Comparison of ENCODE assay signal across 29 mouse cellular contexts in genomic region chr6:119310176-119310575, GRCm38 (mm10). TPM values are rescaled to one million over a fixed set of nuclear protein-coding genes. Genes with fewer than 3 reads are reported as not detected.
DNase-seq lines count a peak whose midpoint lies in the region; ATAC-seq and TF ChIP-seq lines count a peak whose summit lies in the region.
"Had no signal": no experiment of that assay in that cellular context is flagged by ENCODE, and none has a peak within 500 bp of the region (broad histone marks: within the 10 kb centered on the region; RNA-seq: fewer than 3 reads in every experiment).

No protein-coding gene starts in this region.

- ATAC-seq in midbrain, embryonic 16.5 days: no peak
- ATAC-seq: CD4-positive, CD25-positive, alpha-beta regulatory T cell, adult 4 months; forebrain, postnatal 0 days; midbrain, embryonic 15.5 days; Patski had no signal

- no peak for TF ChIP-seq POLR2A in olfactory bulb, adult 2 months (IDR thresholded peaks at IDR 0.05; ENCODE audit: insufficient read depth, low read depth, low read length)

- peaks cover 60% of the 10 kb centered on the region for H3K4me1 ChIP-seq in olfactory bulb, adult 2 months (ENCODE audit: control insufficient read depth, insufficient read depth, low read length)
- H3K4me1 ChIP-seq in midbrain, embryonic 16.5 days (ENCODE audit: control insufficient read depth, insufficient read depth, low read length): peaks cover 16% of the 10 kb centered on the region
- H3K4me1 ChIP-seq: megakaryocyte, embryonic 14.5 days had no signal

- no peaks in the 10 kb centered on the region for H3K36me3 ChIP-seq in midbrain, embryonic 16.5 days (ENCODE audit: control insufficient read depth, insufficient read depth, low read length)
- H3K36me3 ChIP-seq: embryonic facial prominence, embryonic 13.5 days; heart, embryonic 13.5 days; midbrain, embryonic 15.5 days; neural tube, embryonic 15.5 days had no signal

- H3K4me3 ChIP-seq in olfactory bulb, adult 2 months (ENCODE audit: insufficient read depth, low read depth, low read length): no peak overlapping the region
- no peak overlapping the region for H3K4me3 ChIP-seq in midbrain, embryonic 16.5 days (ENCODE audit: low read depth, low read length)
- H3K4me3 ChIP-seq: embryonic facial prominence, embryonic 13.5 days; heart, embryonic 13.5 days; megakaryocyte, embryonic 14.5 days; midbrain, embryonic 15.5 days; neural tube, embryonic 15.5 days had no signal

- H3K9me3 ChIP-seq in midbrain, embryonic 16.5 days (replicated peaks; ENCODE audit: control insufficient read depth, low read length, poor library complexity, severe bottlenecking): no peaks in the 10 kb centered on the region
- H3K9me3 ChIP-seq: embryonic facial prominence, embryonic 13.5 days; heart, embryonic 13.5 days; megakaryocyte, embryonic 14.5 days; midbrain, embryonic 15.5 days; neural tube, embryonic 15.5 days had no signal

- 39% methylated on average over 9 of the region's 9 CpGs for WGBS in olfactory bulb, adult 2 months
- WGBS in midbrain, embryonic 16.5 days: 66% methylated on average over 9 of the region's 9 CpGs

- no peaks in the 10 kb centered on the region for H3K27me3 ChIP-seq in midbrain, embryonic 16.5 days (ENCODE audit: control insufficient read depth, insufficient read depth, low read depth, low read length)
- H3K27me3 ChIP-seq: midbrain, embryonic 15.5 days; neural tube, embryonic 15.5 days; Patski had no signal

- intact Hi-C loops in heart, postnatal 10 days (cut with DNase I): no loop called here

- H3K9ac ChIP-seq in midbrain, embryonic 16.5 days (ENCODE audit: low read depth, low read length): no peak overlapping the region
- H3K9ac ChIP-seq: embryonic facial prominence, embryonic 13.5 days; forebrain, postnatal 0 days; heart, embryonic 13.5 days; hindbrain, embryonic 14.5 days; midbrain, embryonic 15.5 days; neural tube, embryonic 15.5 days had no signal

- no peak for TF ChIP-seq CTCF in olfactory bulb, adult 2 months (IDR thresholded peaks at IDR 0.05; ENCODE audit: insufficient read depth, low read depth, low read length)

- peak overlapping the region; percentile 61 for H3K27ac ChIP-seq in olfactory bulb, adult 2 months (ENCODE audit: insufficient read depth, low read depth, low read length)
- no peak overlapping the region for H3K27ac ChIP-seq in midbrain, embryonic 16.5 days (ENCODE audit: low read length)
- H3K27ac ChIP-seq: embryonic facial prominence, embryonic 13.5 days; heart, embryonic 13.5 days; hindbrain, embryonic 14.5 days; midbrain, embryonic 15.5 days; neural tube, embryonic 15.5 days had no signal

- no peak overlapping the region for H3K4me2 ChIP-seq in midbrain, embryonic 16.5 days (ENCODE audit: low read length)
- H3K4me2 ChIP-seq: embryonic facial prominence, embryonic 13.5 days; heart, embryonic 13.5 days; hindbrain, embryonic 14.5 days; midbrain, embryonic 15.5 days; neural tube, embryonic 15.5 days had no signal

- DNase-seq in cerebellum, adult 9-11 months: peak; percentile 11
- no peak for DNase-seq in cerebellum, adult 8-10 months
- DNase-seq in brain, adult 2 months (ENCODE audit: low read depth, low spot score): peak; percentile 91
- DNase-seq in left cerebral cortex, adult 18-20 months (ENCODE audit: low spot score in 2 of 2): peak; percentile 77 to 85
- no peak for DNase-seq in urinary bladder, adult 18-20 months (ENCODE audit: low spot score in 2 of 2)
- no peak for DNase-seq in heart, postnatal 10 days
- DNase-seq: adrenal gland, postnatal 14 days; cerebellum, adult 9-10 months; forebrain, postnatal 0 days; gastrocnemius, postnatal 10 days; heart, adult 11 months; heart, postnatal 36 days; kidney, adult 8-10 months; kidney, postnatal 36 days; liver; lung, postnatal 10 days; thymus, adult 18-20 months; thymus, postnatal 4 days had no signal

RNA-seq across cellular contexts. Expression of gene Lrtm2, which starts 20.4 kb away (rescaled TPM):
- total RNA-seq in left cerebral cortex, adult 18-20 months (2021): 10 to 100 TPM; 68.4 to 71.3 TPM
- not detected in 2 replicates for polyA plus RNA-seq in olfactory bulb, adult 2 months (2012; ENCODE audit: insufficient read depth, insufficient read length, low replicate concordance, missing spikeins)
- 13.0 and 16.9 TPM in 2 replicates for polyA plus RNA-seq in midbrain, embryonic 16.5 days (2015; fragmentation: Nextera tagmentation; extraction: Ambion mirVana)
- not detected for total RNA-seq in heart, postnatal 10 days (2021)
- total RNA-seq: adrenal gland, postnatal 14 days had no signal
- polyA plus RNA-seq: embryonic facial prominence, embryonic 13.5 days; liver, embryonic 16.5 days had no signal

Comparison
In these comparisons a context has a peak if more than half of its experiments do, and no peak if none do; other contexts are left out.
1. DNase-seq: peak in cerebellum, adult 9-11 months (single experiment), brain, adult 2 months (single experiment) and left cerebral cortex, adult 18-20 months (2 of 2); none in cerebellum, adult 8-10 months (single experiment), urinary bladder, adult 18-20 months (0 of 2) and heart, postnatal 10 days (0 of 2).
2. RNA of gene Lrtm2, which starts 20.4 kb away (total RNA-seq): 68.4 to 71.3 TPM in left cerebral cortex, adult 18-20 months; not detected in heart, postnatal 10 days; every median in the first group is over 10 times any median in the second.